Mouse (Mus musculus) stomach, postnatal 0 days (tissue): Measurements from ENCODE around the gene Arhgap44.
A peak's percentile ranks its signal among the peaks of the same experiment; 100 is the strongest.

Experiments used
- CTCF ChIP-seq: IDR thresholded peaks from 2 replicates; pipeline ENCODE4 v1.5.1; 2016; ENCODE audit warnings: antibody characterized with exemption, low read depth, mild to moderate bottlenecking, moderate library complexity
- EP300 ChIP-seq: optimal IDR thresholded peaks from 2 replicates; pipeline ENCODE3; 2016; ENCODE audit warnings: antibody characterized with exemption

GRCm38 (mm10) chr11:65088451-65089222 lies 74.1 kb downstream of the Arhgap44 start:
- peak; percentile 85 for TF ChIP-seq CTCF
- no peak for TF ChIP-seq EP300
